Mouse (Mus musculus): Measurements from ENCODE around the gene Myo1f. TPM values are rescaled to one million over a fixed set of nuclear protein-coding genes. Genes with fewer than 3 reads are reported as not detected.

Gene Myo1f
- total RNA-seq, 2 experiments from 2014 or later, result 1.5 to 1.6 TPM

- no peak for DNase-seq (ENCODE audit: low spot score in 2 of 2)
Observed at GRCm38 (mm10) chr17:33644068-33644467, 88.6 kb downstream of the Myo1f start.

- no peak for DNase-seq (ENCODE audit: low spot score in 2 of 2)
Observed at GRCm38 (mm10) chr17:33645073-33645472, 89.6 kb downstream of the Myo1f start.

DNA sequence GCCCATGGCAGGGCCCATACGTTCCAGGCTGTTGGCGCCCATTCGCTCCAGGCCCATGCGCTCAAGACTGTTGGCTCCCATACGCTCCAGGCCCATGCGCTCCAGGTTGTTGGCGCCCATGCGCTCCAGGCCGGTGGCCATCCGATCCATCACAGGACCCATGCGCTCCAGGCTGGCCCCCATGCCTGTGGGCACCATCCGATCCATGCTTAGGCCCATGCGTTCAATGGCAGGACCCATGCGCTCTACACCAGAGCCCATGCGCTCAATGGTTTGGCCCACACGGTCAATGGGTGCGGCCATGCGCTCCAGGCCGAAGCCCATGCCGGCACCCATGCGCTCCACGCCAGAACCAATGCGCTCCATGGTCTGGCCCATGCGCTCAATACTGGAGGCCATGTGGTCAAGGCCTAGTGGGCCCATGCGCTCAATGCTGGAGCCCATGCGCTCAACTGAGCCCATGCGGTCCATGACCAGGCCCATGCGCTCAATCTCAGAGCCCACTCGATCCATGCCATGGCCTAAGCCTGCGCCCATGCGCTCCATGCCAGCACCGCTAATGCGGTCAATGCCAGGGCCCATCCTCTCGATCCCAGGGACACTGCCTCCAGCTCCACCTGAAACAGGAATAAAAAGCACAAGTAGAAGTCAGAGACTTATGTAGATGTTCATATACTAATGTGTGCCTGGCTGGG lies 94.4 kb downstream of the Myo1f start:
- DNase-seq (ENCODE audit: low spot score in 2 of 2), result no peak

Other genes with a start within 250 kb of the Myo1f start
- gene Zfp81, start 196.8 kb upstream of the Myo1f start, total RNA-seq (2021), result 10 to 100 TPM; 26.5 to 28.8 TPM
- 10 to 100 TPM in 1 of 2 experiments, 1 to 10 TPM in 1; 9.2 to 11.7 TPM for gene Zfp101, start 161.1 kb upstream of the Myo1f start, total RNA-seq (2021)
- under 1 TPM in 1 of 2 experiments, not detected in 1; 0.43 TPM for gene Actl9, start 122.8 kb upstream of the Myo1f start, total RNA-seq (2021)
- 10 to 100 TPM; 37.2 to 37.5 TPM for gene Adamts10, start 31.5 kb upstream of the Myo1f start, total RNA-seq (2021)
- gene Zfp414, start 73.4 kb downstream of the Myo1f start, total RNA-seq (2021), result 10 to 100 TPM; 48.0 to 53.1 TPM
- gene Pram1, start 82.3 kb downstream of the Myo1f start, total RNA-seq (2021), result under 1 TPM in 1 of 2 experiments, not detected in 1; 0.27 TPM
- gene Hnrnpm, start 131.2 kb downstream of the Myo1f start, total RNA-seq (2021), result 100 to 1,000 TPM; 138 to 167 TPM
- 10 to 100 TPM; 74.1 to 76.0 TPM for gene March2, start 163.0 kb downstream of the Myo1f start, total RNA-seq (2021)
- 100 to 1,000 TPM; 252 to 307 TPM for gene Rab11b, start 204.8 kb downstream of the Myo1f start, total RNA-seq (2021)
- 1 to 10 TPM; 6.9 to 9.5 TPM for gene Angptl4, start 226.1 kb downstream of the Myo1f start, total RNA-seq (2021)